Mouse (Mus musculus): ENCODE data around the gene Gm20721. TPM values are rescaled to one million over a fixed set of nuclear protein-coding genes. Genes with fewer than 3 reads are reported as not detected.

Gm20721 gene
- polyA plus RNA-seq, 1 experiment = not detected

DNA sequence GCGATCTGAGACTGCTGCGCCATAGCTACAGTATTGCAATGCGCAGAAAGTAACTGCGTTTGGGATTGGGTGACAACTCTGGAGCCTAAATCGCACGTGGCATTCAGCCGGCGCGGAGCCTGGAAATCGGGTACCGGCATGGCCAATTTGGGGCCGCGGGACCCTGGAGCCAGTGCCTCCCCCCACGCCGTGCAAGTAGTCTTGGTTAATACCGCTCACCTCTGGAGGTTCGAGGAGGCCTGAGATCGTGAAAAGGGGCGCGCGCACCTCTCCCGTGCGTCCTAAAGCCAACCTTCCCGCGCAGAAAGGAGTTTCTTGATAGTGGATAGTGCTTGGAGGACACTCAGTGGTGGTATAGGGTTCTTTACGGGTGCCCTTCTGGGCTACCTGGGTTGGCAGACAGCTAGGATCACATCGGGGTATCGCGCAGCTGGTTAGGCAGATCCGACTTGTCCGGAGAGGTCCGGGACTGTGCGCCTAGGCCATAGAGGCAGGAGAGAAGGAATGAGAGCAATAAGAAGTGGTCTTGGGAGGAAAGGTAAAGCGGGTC lies 60.5 kb downstream of the Gm20721 start:
- TF ChIP-seq POLR2A (IDR thresholded peaks at IDR 0.05; ENCODE audit: insufficient read depth, low read depth, low read length) (no peak), CTCF (IDR thresholded peaks at IDR 0.05; ENCODE audit: insufficient read depth, low read depth, low read length) (no peak)
- 57% methylated on average over 34 of the region's 34 CpGs for WGBS
- Histone ChIP-seq H3K4me3 (ENCODE audit: insufficient read depth, low read depth, low read length) (no peak overlapping the region), H3K27ac (ENCODE audit: insufficient read depth, low read depth, low read length) (no peak overlapping the region), H3K4me1 (ENCODE audit: control insufficient read depth, insufficient read depth, low read length) (peaks cover 6% of the 10 kb centered on the region; the same call in 1 of the 2 replicates)

DNA sequence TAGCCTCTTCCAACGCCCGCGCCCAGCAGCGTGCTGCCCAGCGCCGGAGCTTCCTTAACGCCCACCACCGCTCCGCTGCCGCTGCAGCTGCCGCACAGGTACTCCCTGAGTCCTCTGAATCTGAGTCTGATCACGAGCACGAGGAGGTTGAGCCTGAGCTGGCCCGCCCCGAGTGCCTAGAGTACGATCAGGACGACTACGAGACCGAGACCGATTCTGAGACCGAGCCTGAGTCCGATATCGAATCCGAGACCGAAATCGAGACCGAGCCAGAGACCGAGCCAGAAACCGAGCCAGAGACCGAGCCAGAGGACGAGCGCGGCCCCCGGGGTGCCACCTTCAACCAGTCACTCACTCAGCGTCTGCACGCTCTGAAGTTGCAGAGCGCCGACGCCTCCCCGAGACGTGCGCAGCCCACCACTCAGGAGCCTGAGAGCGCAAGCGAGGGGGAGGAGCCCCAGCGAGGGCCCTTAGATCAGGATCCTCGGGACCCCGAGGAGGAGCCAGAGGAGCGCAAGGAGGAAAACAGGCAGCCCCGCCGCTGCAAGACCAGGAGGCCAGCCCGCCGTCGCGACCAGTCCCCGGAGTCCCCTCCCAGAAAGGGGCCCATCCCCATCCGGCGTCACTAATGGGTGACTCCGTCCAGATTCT lies 61.6 kb downstream of the Gm20721 start:
- Histone ChIP-seq H3K4me3 (ENCODE audit: insufficient read depth, low read depth, low read length) (no peak overlapping the region), H3K27ac (ENCODE audit: insufficient read depth, low read depth, low read length) (no peak overlapping the region), H3K4me1 (ENCODE audit: control insufficient read depth, insufficient read depth, low read length) (peaks cover 6% of the 10 kb centered on the region; the same call in 1 of the 2 replicates)
- TF ChIP-seq CTCF (IDR thresholded peaks at IDR 0.05; ENCODE audit: insufficient read depth, low read depth, low read length) = no peak
- 44% methylated on average over 58 of the region's 58 CpGs for WGBS

- WGBS = 54% methylated on average over 19 of the region's 19 CpGs
- peak; percentile 68 for TF ChIP-seq CTCF (IDR thresholded peaks at IDR 0.05; ENCODE audit: insufficient read depth, low read depth, low read length)
- no peak for TF ChIP-seq POLR2A (IDR thresholded peaks at IDR 0.05; ENCODE audit: insufficient read depth, low read depth, low read length)
- Histone ChIP-seq H3K4me1 (ENCODE audit: control insufficient read depth, insufficient read depth, low read length) (peaks cover 6% of the 10 kb centered on the region; the same call in 1 of the 2 replicates), H3K4me3 (ENCODE audit: insufficient read depth, low read depth, low read length) (no peak within 1 kb of the TSS), H3K27ac (ENCODE audit: insufficient read depth, low read depth, low read length) (no peak within 1 kb of the TSS)
Observed at GRCm38 (mm10) chr2:174284011-174284410, 62.5 kb downstream of the Gm20721 start, which contains the start of gene Gnas. Gene Gnas, plus strand, starts transcription at chr2:174284320.

GRCm38 (mm10) chr2:174283341-174283740 lies 63.2 kb downstream of the Gm20721 start:
- H3K4me1 ChIP-seq (ENCODE audit: control insufficient read depth, insufficient read depth, low read length) = peaks cover 6% of the 10 kb centered on the region; the same call in 1 of the 2 replicates
- no peak for TF ChIP-seq POLR2A (IDR thresholded peaks at IDR 0.05; ENCODE audit: insufficient read depth, low read depth, low read length)
- no peak for TF ChIP-seq CTCF (IDR thresholded peaks at IDR 0.05; ENCODE audit: insufficient read depth, low read depth, low read length)
- 61% methylated on average over 11 of the region's 11 CpGs for WGBS
- H3K27ac ChIP-seq (ENCODE audit: insufficient read depth, low read depth, low read length) = no peak overlapping the region
- H3K4me3 ChIP-seq (ENCODE audit: insufficient read depth, low read depth, low read length) = no peak overlapping the region

Other genes with a start within 250 kb of the Gm20721 start
- gene Npepl1, start 236.4 kb downstream of the Gm20721 start, polyA plus RNA-seq (2012; ENCODE audit: insufficient read depth, insufficient read length, low replicate concordance, missing spikeins) = not detected in 2 replicates
- 195 and 698 TPM in 2 replicates for gene Gnas, start 62.4 kb downstream of the Gm20721 start, polyA plus RNA-seq (2012; ENCODE audit: insufficient read depth, insufficient read length, low replicate concordance, missing spikeins)
- gene Nelfcd, start 69.1 kb upstream of the Gm20721 start, polyA plus RNA-seq (2012; ENCODE audit: insufficient read depth, insufficient read length, low replicate concordance, missing spikeins) = not detected in 2 replicates
- gene Ctsz, start 92.3 kb upstream of the Gm20721 start, polyA plus RNA-seq (2012; ENCODE audit: insufficient read depth, insufficient read length, low replicate concordance, missing spikeins) = not detected in 2 replicates
- gene Tubb1, start 104.0 kb upstream of the Gm20721 start, polyA plus RNA-seq (2012; ENCODE audit: insufficient read depth, insufficient read length, low replicate concordance, missing spikeins) = not detected in 2 replicates
- gene Atp5e, start 117.4 kb upstream of the Gm20721 start, polyA plus RNA-seq (2012; ENCODE audit: insufficient read depth, insufficient read length, low replicate concordance, missing spikeins) = not detected in 2 replicates
- not detected in 2 replicates for gene Prelid3b, start 126.4 kb upstream of the Gm20721 start, polyA plus RNA-seq (2012; ENCODE audit: insufficient read depth, insufficient read length, low replicate concordance, missing spikeins)